Mouse (Mus musculus) forebrain, embryonic 13.5 days (tissue): ENCODE measurements around the gene Atp6ap1l. TPM values are rescaled to one million over a fixed set of nuclear protein-coding genes. Genes with fewer than 3 reads are reported as not detected.

Experiments
- ATAC-seq: fragments of 200-750 bp; cut with Nextera tagmentation; 2 replicates; pipeline ENCODE4 v1.8.0; 2017
- H3K27ac ChIP-seq: fragments of 300-500 bp; sonication (generic); 2 replicates; pipeline ENCODE4 v1.5.1; 2015; ENCODE audit warnings: inconsistent platforms, mild to moderate bottlenecking, moderate library complexity
- H3K27me3 ChIP-seq: fragments of 300-500 bp; sonication (generic); 2 replicates; pipeline ENCODE4 v1.6.1; 2015; ENCODE audit warnings: mild to moderate bottlenecking, inconsistent platforms
- H3K36me3 ChIP-seq: fragments of 300-500 bp; sonication (generic); 2 replicates; pipeline ENCODE4 v1.6.1; 2015; ENCODE audit warnings: mild to moderate bottlenecking, inconsistent platforms; ENCODE audit not compliant: poor library complexity, severe bottlenecking
- H3K4me1 ChIP-seq: fragments of 300-500 bp; sonication (generic); 2 replicates; pipeline ENCODE4 v1.6.1; 2015; ENCODE audit warnings: inconsistent platforms
- H3K4me2 ChIP-seq: fragments of 300-500 bp; sonication (generic); 2 replicates; pipeline ENCODE4 v1.6.1; 2015; ENCODE audit warnings: inconsistent platforms, mild to moderate bottlenecking, moderate library complexity
- H3K4me3 ChIP-seq: fragments of 300-500 bp; sonication (generic); 2 replicates; pipeline ENCODE4 v1.5.1; 2015; ENCODE audit warnings: mild to moderate bottlenecking, inconsistent platforms
- H3K9ac ChIP-seq: fragments of 300-500 bp; sonication (generic); 2 replicates; pipeline ENCODE4 v1.6.1; 2015; ENCODE audit warnings: mild to moderate bottlenecking, inconsistent platforms
- H3K9me3 ChIP-seq: fragments of 300-500 bp; sonication (generic); replicated peaks from 2 replicates; pipeline ENCODE4 v1.6.1; 2016; ENCODE audit warnings: inconsistent platforms
- WGBS: fragments of 180-500 bp; shearing (Covaris S2); methylation state at CpG from one replicate; pipeline ENCODE4 v1.1.7; 2015; 5-methylcytosine and 5-hydroxymethylcytosine counted together
- polyA plus RNA-seq: library from polyadenylated mRNA; unstranded; fragments of >200 nt; fragmentation: Nextera tagmentation; extraction: Ambion mirVana; gene quantifications from 2 replicates; pipeline ENCODE4 v1.2.1, GENCODE M21; 2015

Atp6ap1l gene
- polyA plus RNA-seq, 1 experiment from 2014 or later, result 2.6 TPM

DNA sequence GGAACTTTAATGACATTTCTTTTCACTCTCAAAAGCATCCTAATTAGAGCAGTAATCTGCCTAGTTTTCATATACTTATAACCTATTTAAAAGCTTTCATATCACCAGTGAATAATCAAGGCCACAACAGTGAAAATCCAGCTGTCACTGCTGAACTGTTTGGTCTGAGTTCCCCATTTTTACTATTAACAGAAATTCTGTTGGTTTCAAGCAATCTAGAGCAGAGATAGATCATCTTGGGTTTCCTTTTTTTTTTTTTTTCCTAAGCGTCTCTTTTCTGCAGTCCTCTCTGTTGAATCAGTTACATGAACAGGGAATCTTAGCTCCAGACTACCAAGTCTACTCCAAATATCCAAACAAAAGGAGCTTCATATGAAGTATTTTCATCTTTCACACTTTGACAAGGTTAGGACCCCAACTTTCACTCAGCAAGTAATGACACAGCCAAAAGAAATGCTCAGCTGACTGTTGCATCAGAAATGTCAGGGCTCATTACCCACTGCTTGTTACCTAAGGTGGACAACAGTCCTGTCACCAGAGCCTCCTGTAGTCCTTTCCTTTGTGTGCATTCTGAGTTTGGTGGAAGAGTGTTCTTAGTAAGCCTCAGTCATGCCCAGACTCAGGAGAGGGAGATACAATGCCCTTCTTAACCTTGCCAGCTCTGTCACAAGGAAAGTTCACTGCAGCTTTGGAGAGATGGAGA, 23.3 kb downstream of the Atp6ap1l start:
- no peaks in the 10 kb centered on the region for H3K27me3 ChIP-seq
- H3K9me3 ChIP-seq, result no peaks in the 10 kb centered on the region
- WGBS, result 80% methylated on average over 1 of the region's 1 CpGs
- no peak overlapping the region for H3K27ac ChIP-seq
- H3K4me1 ChIP-seq, result 0 out of 2 replicates have a peak, but pooled peaks cover 5% of the 10 kb centered on the region
- no peak for ATAC-seq
- no peak overlapping the region for H3K4me2 ChIP-seq
- no peak overlapping the region for H3K4me3 ChIP-seq
- no peak overlapping the region for H3K9ac ChIP-seq
- no peaks in the 10 kb centered on the region for H3K36me3 ChIP-seq

DNA sequence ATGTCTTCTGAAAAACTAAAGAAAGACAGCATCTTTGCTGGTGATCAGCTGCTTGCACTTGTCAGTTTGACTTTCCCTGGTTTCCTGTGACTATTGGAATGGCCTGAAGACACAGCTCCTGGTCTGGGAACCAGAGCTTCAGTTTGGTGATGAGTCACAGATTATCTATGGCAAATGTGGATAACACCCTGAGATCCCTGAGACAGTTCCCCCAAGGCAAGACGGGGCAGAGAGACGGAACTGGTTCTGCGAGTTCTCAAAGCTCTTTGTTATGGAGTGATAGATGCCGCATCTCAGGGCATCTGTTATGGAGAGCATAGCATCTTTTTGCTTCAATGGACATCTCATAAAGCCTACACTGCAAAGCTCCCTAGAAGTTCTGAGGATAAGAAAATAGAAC, 33.6 kb downstream of the Atp6ap1l start:
- H3K9ac ChIP-seq, result no peak overlapping the region

DNA sequence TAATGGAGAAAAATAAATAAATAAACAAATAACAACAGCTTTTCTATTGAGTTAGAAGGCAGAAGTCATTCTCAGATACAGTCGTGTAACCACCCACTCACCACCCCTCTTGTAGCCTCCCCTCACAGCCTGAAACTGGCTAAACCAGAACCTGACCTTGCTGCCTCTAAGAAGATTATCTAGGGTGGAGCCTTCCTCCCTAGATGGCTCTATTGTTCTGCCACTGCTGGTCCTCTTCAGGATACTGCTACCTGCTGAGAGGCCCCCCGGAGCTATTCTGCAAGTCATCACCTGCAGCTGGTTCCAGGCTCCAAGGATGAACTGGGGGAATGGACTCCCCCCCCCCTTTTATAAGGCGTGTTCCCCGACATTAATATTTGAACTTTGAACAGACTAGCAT, 36.0 kb downstream of the Atp6ap1l start:
- no peak overlapping the region for H3K9ac ChIP-seq
- H3K4me1 ChIP-seq, result no peaks in the 10 kb centered on the region
- 24% methylated on average over 4 of the region's 4 CpGs for WGBS
- no peak for ATAC-seq
- no peak overlapping the region for H3K4me2 ChIP-seq
- H3K27ac ChIP-seq, result no peak overlapping the region
- H3K9me3 ChIP-seq, result no peaks in the 10 kb centered on the region
- H3K4me3 ChIP-seq, result no peak overlapping the region
- H3K27me3 ChIP-seq, result no peaks in the 10 kb centered on the region
- no peaks in the 10 kb centered on the region for H3K36me3 ChIP-seq

More for the DNA sequence above, 33.6 kb downstream of the Atp6ap1l start:
- Histone ChIP-seq H3K9me3 (no peaks in the 10 kb centered on the region), H3K4me2 (no peak overlapping the region), H3K4me3 (no peak overlapping the region), H3K27ac (no peak overlapping the region), H3K4me1 (no peaks in the 10 kb centered on the region), H3K36me3 (no peaks in the 10 kb centered on the region), H3K27me3 (no peaks in the 10 kb centered on the region)
- no peak for ATAC-seq
- 58% methylated on average over 4 of the region's 4 CpGs for WGBS

DNA sequence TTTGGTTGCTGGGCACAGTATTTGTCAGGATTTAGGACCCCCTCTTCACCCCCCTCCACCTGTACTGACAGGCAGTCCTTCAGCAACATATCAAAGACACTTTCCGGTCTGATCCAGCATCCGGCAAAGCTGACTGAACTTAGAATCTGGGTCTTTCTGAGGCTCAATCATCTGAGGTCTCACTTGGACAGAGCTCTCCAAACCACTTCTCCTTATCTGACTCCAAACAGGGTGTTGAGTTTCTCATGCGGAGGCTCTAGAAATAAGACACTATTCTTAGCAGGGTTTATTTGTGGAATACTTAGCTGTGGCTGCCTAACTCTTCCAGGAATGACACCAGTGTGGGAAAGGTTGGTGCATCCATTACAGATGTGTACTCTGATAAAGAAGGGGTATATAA, 43.0 kb downstream of the Atp6ap1l start:
- Histone ChIP-seq H3K4me1 (no peaks in the 10 kb centered on the region), H3K9ac (no peak overlapping the region), H3K4me3 (no peak overlapping the region), H3K4me2 (no peak overlapping the region), H3K36me3 (no peaks in the 10 kb centered on the region), H3K9me3 (no peaks in the 10 kb centered on the region), H3K27ac (no peak overlapping the region), H3K27me3 (no peaks in the 10 kb centered on the region)
- no peak for ATAC-seq
- 93% methylated on average over 3 of the region's 3 CpGs for WGBS

DNA sequence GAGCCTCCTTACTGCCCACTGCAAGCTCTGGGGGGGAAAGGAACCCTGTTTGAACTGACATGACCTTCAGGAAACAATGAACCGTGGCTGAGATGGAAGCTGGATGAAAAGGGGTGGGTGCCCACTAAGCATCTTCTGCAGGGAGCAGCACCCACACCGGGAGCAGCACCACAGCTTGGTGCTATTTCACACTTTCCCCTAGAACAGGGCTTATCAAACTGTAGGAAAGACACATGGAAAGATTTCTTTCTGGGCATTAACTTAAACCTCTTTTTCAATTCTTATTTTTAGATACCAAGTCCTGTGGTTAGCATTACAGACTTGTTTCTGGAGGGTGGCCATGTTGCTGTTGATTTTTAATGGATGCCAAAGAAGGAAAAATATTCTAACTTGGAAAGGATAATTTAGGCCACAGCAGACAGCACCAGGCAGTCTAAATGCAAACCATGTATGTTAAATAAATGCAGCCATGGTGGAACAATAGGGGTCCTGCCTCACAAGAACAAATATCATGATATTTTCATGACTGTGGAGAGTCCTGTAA, 44.2 kb downstream of the Atp6ap1l start:
- WGBS, result 63% methylated on average over 2 of the region's 2 CpGs
- no peak for ATAC-seq
- no peaks in the 10 kb centered on the region for H3K4me1 ChIP-seq

DNA sequence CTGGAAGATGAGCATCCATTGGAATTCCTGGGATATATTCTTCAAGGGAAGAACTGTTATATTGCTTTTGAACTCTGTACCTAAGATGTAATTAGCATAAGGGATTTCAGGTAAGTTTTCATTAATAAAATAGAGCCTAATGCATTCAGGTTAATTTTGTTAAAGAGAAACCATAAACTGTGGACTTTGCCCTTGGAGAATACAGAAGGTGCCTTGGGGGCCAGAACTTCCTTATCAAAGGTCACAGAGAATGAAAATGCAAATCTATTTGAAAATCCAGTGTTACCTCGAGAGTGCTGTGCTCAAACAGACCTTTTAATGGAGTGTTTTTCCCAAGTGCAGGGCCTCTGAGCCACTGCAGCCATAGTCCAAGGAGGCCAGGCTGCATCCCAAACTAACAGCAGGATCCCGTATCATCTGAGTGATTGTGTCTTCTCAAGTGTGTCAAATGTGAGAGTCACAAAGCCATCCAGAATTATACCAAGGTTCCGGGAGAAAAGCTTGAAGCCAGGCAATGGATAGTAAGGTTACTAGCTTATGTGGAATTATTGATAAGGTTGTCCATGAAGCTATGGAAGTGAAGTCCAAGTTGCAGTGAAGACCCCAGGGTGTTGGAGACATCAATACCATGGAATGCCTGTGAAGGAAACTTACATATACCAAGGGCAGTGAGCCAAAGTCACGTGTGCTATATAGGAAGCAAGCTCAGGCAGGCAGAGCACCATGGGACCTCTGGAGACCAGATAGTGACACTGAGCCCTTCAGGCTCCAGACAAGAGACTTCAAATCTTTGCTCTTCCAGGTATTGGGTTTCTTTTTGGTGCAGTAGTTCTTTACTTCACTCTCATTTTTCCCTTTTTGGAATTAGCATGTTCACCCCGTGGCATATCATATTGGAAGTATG, 52.2 kb downstream of the Atp6ap1l start:
- H3K27ac ChIP-seq, result no peak overlapping the region
- H3K27me3 ChIP-seq, result no peaks in the 10 kb centered on the region
- no peak overlapping the region for H3K4me3 ChIP-seq
- H3K9ac ChIP-seq, result no peak overlapping the region
- H3K36me3 ChIP-seq, result no peaks in the 10 kb centered on the region
- WGBS, result 76% methylated on average over 5 of the region's 5 CpGs
- H3K9me3 ChIP-seq, result no peaks in the 10 kb centered on the region
- no peak for ATAC-seq
- no peak overlapping the region for H3K4me2 ChIP-seq
- no peaks in the 10 kb centered on the region for H3K4me1 ChIP-seq

More for the DNA sequence above, 44.2 kb downstream of the Atp6ap1l start:
- H3K9me3 ChIP-seq, result no peaks in the 10 kb centered on the region
- no peak overlapping the region for H3K4me2 ChIP-seq
- H3K9ac ChIP-seq, result no peak overlapping the region
- no peak overlapping the region for H3K4me3 ChIP-seq
- no peaks in the 10 kb centered on the region for H3K36me3 ChIP-seq
- H3K27ac ChIP-seq, result no peak overlapping the region
- no peaks in the 10 kb centered on the region for H3K27me3 ChIP-seq

DNA sequence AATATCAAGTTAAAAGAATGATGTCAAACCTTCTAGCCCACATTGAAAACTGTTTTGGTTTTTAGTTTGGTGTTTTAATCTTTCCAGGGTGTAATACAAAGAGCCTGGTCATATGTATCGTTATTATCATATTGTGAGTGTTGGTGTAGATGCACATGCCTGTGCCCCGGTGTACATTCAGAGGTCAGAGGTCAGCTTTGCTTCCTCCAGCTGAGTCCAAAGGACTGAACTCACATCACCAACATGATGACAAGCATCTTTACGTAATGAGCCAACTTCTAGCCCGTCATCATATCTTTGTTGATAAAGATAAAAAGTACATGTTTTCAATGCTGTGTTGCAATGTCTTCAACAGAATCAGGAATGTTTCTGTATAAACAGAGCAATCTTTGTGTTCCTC, 53.4 kb downstream of the Atp6ap1l start:
- Histone ChIP-seq H3K36me3 (no peaks in the 10 kb centered on the region), H3K4me3 (no peak overlapping the region), H3K27me3 (no peaks in the 10 kb centered on the region), H3K9me3 (no peaks in the 10 kb centered on the region), H3K4me2 (no peak overlapping the region), H3K4me1 (no peaks in the 10 kb centered on the region), H3K9ac (no peak overlapping the region), H3K27ac (no peak overlapping the region)
- no peak for ATAC-seq
- WGBS, result 91% methylated on average over 4 of the region's 4 CpGs

DNA sequence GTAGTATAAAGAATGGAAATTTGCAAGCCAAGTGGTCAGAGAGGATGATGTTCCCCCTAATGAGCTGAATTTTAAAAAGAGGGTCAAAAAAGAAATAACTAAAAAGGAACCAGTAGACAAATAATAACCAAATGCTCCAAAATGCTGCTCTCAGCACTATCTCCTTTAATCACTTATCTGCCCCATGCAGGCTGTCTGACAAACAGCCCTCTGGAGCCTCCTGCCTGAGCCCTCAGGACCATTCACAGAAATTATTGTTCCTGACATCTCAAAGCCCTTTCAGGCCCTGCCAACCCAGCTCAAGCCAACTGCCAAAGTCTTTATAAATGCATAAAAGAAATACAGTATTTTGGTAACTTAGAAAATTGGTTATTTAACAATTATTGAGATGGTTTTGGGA, 61.0 kb downstream of the Atp6ap1l start:
- Histone ChIP-seq H3K9ac (no peak overlapping the region), H3K27ac (no peak overlapping the region), H3K4me1 (0 out of 2 replicates have a peak, but pooled peaks cover 2% of the 10 kb centered on the region), H3K4me3 (no peak overlapping the region), H3K27me3 (no peaks in the 10 kb centered on the region), H3K4me2 (no peak overlapping the region), H3K36me3 (no peaks in the 10 kb centered on the region), H3K9me3 (no peaks in the 10 kb centered on the region)
- ATAC-seq, result no peak

DNA sequence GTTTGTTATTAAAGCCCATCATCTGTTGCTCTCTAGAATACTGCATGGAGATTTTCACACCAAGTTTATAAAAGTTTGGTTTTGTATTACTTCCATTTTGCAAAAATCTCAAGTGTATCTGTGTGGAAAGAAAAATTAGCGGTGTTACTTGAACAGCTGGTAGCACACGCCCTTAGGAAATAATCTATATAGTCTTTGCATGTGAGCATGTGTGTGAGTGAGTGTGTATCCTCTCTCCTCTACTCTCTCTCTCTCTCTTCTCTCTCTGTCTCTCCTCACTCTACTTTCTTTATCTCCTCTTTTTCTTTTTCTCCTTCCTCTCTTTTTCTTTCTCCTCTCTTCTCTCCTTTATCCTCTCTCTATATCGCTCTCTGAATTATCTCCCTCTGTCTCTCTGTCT, 61.7 kb downstream of the Atp6ap1l start:
- 94% methylated on average over 3 of the region's 3 CpGs for WGBS
- no peak overlapping the region for H3K4me2 ChIP-seq

DNA sequence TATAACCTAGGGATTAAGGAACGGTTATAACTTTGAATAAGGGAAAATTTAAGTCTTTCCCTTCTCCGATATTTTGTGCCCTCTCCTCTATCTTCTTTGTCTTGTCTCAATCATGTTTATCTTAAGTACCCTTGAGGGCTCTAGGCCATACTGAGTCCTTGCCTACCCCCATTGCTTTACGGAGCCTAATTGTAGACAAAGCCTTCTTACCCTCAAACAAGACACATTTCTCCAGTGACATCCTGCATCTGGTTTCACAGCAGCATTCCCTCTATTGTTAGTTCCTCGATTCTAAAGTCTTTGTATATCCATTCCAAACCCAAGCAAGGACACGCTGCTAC, 64.0 kb downstream of the Atp6ap1l start:
- Histone ChIP-seq H3K9ac (no peak overlapping the region), H3K4me3 (no peak overlapping the region), H3K4me2 (no peak overlapping the region), H3K9me3 (no peaks in the 10 kb centered on the region), H3K36me3 (no peaks in the 10 kb centered on the region), H3K4me1 (0 out of 2 replicates have a peak, but pooled peaks cover 2% of the 10 kb centered on the region), H3K27me3 (no peaks in the 10 kb centered on the region), H3K27ac (no peak overlapping the region)
- WGBS, result 44% methylated on average over 5 of the region's 5 CpGs
- ATAC-seq, result peak; percentile 39; the same call in 1 of the 2 replicates

More for the DNA sequence above, 61.7 kb downstream of the Atp6ap1l start:
- Histone ChIP-seq H3K9me3 (no peaks in the 10 kb centered on the region), H3K9ac (no peak overlapping the region), H3K36me3 (no peaks in the 10 kb centered on the region), H3K27ac (no peak overlapping the region), H3K4me1 (0 out of 2 replicates have a peak, but pooled peaks cover 2% of the 10 kb centered on the region), H3K4me3 (no peak overlapping the region), H3K27me3 (no peaks in the 10 kb centered on the region)
- ATAC-seq, result no peak

DNA sequence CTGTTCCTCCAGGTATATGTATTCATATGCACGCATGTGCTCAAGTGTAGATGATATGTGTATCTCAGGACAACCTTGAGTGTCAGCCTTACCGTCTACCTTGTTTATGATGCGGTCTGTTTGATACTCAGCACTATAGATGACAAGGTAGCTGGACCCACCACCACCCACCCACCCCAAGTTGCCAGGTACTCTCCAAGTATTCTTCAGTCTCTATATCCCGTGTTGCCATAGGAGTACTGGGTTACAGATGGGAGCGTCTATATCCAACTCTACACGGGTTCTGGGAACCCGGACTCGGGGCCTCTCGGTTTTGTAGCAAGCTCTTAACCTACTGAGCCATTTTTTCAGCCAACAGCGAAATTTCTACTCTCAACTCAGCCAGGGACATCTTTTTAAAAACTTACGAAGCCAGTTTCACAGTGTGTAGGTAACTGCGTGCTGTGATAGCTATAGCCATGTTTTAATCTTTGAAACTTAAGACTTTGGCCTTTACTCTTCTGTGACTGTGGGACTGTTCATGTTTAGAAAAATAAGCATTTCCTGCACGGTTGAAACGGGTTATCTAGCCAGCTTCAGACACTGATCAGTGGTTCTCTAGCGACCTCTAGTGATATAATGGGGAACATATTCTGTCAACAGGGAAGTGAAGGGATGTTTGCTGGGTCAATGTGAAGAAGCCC, 64.5 kb downstream of the Atp6ap1l start:
- no peaks in the 10 kb centered on the region for H3K36me3 ChIP-seq
- no peaks in the 10 kb centered on the region for H3K27me3 ChIP-seq
- 0 out of 2 replicates have a peak, but pooled peaks cover 2% of the 10 kb centered on the region for H3K4me1 ChIP-seq
- peak; percentile 88 for ATAC-seq
- H3K4me2 ChIP-seq, result no peak overlapping the region
- no peak overlapping the region for H3K4me3 ChIP-seq
- no peaks in the 10 kb centered on the region for H3K9me3 ChIP-seq
- WGBS, result 51% methylated on average over 15 of the region's 15 CpGs
- H3K9ac ChIP-seq, result no peak overlapping the region
- H3K27ac ChIP-seq, result no peak overlapping the region
